Mouse (Mus musculus): ENCODE results near the gene Kif1bp.
"Not testable (repeated sequence)": the region's sequence is repeated elsewhere in the genome, so short reads cannot be mapped to it uniquely, and the experiment has no call there.

The Kif1bp gene

GRCm38 (mm10) chr10:62512855-62513254, 65.4 kb downstream of the Kif1bp start:
- in situ Hi-C loops (cut with MseI, MboI) = no loop called here

GRCm38 (mm10) chr10:62511528-62511927, 66.7 kb downstream of the Kif1bp start:
- in situ Hi-C loops (cut with MseI, MboI) = no loop called here

DNA sequence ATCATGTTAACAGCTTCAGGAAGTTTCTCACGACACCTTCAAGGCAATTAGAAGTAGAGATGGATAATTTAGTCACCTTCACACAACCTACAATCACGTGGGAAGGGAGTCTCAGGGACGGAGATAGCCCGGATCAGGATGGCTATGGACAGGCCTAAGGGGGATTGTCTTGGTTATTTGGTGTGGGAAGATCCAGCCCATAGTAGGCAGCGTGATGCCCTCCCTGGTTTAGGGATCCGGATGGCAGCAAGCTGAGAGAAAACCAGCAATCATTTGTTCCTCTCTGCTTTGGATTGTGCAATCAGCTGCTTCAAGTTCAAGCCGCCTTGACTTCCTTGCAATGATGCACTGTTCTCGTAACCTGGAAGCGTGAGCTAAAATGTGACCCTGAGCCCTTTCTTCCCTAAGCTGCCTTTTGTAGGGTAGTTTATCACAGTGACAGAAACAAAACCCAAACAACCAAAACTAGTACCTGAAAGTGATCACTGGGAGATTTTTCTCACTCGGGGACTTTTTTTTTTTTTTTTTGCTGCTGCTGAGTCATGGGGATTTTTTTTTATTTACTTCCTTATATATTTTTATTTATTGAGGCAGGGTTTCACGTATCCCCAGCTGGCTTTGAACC, 69.1 kb downstream of the Kif1bp start:
- in situ Hi-C loops (cut with MseI, MboI) = loop anchor here in 1 of 2 experiments (5.0 kb wide), 1 partner anchor 33 kb away; no protein-coding TSS in a partner anchor

DNA sequence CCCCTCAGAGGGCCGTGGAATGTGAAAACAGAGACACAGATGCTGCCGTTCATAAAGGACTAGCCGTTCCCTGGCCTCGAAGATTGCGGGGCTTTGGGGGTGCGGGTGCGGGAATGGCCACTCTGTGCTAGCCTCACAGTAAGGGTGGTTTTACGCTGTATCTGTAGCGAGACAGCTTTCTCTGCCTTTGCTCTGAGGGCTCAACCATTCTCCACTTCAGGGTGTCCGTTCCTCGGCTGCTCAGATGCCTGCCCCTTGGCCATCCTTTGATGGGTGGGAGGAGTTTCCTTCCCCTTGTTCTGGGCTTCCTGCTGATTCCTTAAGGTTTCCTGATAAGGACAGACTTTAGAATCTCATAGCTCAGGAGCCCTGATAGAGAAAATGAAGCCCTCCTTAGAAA, 69.8 kb downstream of the Kif1bp start:
- in situ Hi-C loops (cut with MseI, MboI) = loop anchor here in 1 of 2 experiments (5.0 kb wide), 1 partner anchor 34 kb away; no protein-coding TSS in a partner anchor

DNA sequence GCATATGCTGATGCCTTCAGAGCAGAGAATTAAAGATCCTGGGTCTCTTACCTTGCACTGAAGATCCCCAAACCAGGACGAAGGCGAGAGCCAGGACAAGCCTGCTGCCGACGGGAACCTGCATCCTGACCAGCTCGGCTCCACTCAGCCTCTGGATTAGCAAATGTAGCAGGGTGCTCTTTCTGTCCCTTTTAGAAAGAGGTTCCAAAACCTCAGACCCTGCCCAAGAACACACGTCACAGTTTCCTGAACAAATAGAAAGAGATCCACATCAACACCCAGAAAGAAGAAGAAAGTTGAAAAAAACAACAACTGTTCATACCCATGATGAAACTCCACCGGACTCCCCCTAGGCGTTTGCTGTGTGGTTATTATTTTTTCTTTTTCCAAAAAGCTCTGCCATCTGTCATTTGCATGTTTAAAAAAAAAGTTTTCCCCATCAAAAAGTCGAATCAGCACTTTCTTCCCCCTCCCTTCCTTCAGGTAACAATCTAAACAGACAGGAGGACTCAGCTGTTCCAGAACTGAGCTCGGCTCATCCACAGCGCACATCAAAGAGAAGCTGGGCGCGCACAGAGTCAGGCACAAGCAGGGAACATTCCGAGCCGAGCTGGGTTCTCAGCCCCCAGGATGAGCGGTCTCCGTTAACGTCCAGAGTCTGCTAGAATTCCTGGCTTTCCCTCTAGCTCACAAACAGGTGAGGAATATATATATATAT, 70.5 kb downstream of the Kif1bp start:
- in situ Hi-C loops (cut with MseI, MboI) = loop anchor here in 1 of 2 experiments (5.0 kb wide), 1 partner anchor 35 kb away; no protein-coding TSS in a partner anchor

DNA sequence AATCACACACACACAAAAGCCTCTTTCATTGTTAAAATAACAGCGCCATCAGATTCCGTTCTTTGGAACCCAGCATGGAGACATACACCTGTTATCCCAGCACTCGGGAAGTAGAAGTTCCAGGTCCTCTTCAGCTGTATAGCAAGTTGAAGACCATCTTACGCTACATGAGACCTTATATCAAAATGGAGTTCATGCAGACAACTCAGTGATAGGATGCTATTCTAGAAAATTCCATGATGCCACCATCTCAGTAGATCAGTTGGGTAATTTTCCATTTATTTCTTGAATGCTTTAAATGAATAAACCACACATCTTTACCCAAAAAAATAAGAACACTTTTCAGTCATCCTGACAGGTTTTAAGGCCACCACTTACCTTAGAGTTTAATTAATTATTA, 71.2 kb downstream of the Kif1bp start:
- in situ Hi-C loops (cut with MseI, MboI) = loop anchor here in 1 of 2 experiments (5.0 kb wide), 1 partner anchor 35 kb away; no protein-coding TSS in a partner anchor

- in situ Hi-C loops (cut with MseI, MboI) = loop anchor here in 1 of 2 experiments (5.0 kb wide), 1 partner anchor 36 kb away; no protein-coding TSS in a partner anchor
Observed at GRCm38 (mm10) chr10:62506019-62506556, 72.2 kb downstream of the Kif1bp start.

DNA sequence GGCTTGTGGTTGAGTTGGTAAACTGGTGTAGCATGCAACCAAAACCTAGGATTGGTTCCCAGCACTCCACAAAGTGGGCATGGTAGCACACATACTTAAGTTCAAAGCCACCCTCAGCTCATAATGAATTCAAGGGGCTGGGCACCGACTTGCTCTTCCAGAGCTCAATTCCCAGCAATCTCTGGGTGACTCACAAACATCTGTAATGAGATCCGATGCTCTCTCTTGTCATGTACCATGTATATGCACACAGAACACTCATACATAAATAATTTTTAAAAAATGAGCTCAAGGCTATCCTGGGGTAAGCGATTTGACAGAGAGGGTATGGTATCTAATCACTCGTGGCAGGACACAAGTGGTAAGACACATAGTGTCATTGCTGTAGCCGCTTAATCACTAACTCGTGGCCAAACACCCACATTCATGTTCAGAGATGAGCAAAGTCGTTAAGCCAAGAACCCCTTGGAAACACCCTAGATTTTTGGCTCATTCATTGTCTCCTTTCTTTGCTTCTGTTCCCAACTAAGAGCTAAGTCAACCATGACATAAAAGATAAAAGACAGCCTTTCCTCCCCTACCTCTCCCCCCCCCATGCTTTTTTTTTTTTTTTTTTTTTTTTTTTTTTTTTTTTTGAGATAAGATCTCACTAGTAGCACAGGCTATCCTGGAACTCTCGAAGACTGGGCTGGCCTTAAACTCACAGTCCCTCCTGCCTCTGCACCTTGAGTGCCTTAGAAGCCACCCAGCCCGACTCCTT, 72.9 kb downstream of the Kif1bp start:
- in situ Hi-C loops (cut with MseI, MboI) = loop anchor here in 1 of 2 experiments (5.0 kb wide), 1 partner anchor 37 kb away; no protein-coding TSS in a partner anchor

- in situ Hi-C loops (cut with MseI, MboI) = loop anchor here in 1 of 2 experiments (5.0 kb wide), 1 partner anchor 48 kb away; no protein-coding TSS in a partner anchor
Observed at GRCm38 (mm10) chr10:62503836-62504628, 74.2 kb downstream of the Kif1bp start.

- in situ Hi-C loops (cut with MseI, MboI) = loop anchor here in 1 of 2 experiments (5.0 kb wide), 1 partner anchor 49 kb away; no protein-coding TSS in a partner anchor
Observed at GRCm38 (mm10) chr10:62503353-62503752, 74.9 kb downstream of the Kif1bp start.

GRCm38 (mm10) chr10:62501951-62502350, 76.3 kb downstream of the Kif1bp start:
- in situ Hi-C loops (cut with MseI, MboI) = loop anchor here in 1 of 2 experiments (5.0 kb wide), 1 partner anchor 50 kb away; no protein-coding TSS in a partner anchor

DNA sequence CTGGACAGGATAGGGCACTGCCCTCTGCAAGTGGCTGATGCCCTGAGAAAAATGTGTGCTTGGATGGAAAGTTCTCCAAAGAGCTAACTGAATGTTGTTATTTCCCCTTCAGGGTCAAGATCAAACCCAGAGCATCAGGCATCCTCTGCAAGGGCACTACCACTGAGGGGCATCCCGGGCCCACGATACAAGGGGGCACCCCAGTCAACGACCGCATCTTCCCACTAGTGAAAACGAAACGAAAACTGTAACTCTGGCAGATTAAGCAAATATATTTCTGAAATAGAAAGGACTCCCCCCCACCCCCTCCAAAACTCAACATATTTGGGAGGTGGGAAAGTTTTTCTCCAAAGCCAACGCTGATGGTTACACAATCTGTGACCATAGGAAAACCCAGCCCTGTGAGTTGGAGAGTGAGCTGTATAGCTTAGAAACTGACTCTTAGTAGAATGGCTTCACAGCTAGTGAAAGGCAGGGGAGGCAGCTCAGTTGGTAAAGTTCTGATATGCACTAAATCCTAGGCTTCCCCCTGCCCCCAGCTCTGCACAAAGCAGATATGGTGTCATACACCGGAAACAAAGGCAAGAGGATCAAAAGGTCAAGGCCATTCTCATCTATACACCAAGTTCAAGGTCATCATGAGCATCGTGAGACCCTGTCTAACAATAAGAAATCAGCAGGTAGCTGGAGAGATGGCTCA, 77.2 kb downstream of the Kif1bp start:
- in situ Hi-C loops (cut with MseI, MboI) = loop anchor here in 1 of 2 experiments (5.0 kb wide), 1 partner anchor 51 kb away; no protein-coding TSS in a partner anchor

DNA sequence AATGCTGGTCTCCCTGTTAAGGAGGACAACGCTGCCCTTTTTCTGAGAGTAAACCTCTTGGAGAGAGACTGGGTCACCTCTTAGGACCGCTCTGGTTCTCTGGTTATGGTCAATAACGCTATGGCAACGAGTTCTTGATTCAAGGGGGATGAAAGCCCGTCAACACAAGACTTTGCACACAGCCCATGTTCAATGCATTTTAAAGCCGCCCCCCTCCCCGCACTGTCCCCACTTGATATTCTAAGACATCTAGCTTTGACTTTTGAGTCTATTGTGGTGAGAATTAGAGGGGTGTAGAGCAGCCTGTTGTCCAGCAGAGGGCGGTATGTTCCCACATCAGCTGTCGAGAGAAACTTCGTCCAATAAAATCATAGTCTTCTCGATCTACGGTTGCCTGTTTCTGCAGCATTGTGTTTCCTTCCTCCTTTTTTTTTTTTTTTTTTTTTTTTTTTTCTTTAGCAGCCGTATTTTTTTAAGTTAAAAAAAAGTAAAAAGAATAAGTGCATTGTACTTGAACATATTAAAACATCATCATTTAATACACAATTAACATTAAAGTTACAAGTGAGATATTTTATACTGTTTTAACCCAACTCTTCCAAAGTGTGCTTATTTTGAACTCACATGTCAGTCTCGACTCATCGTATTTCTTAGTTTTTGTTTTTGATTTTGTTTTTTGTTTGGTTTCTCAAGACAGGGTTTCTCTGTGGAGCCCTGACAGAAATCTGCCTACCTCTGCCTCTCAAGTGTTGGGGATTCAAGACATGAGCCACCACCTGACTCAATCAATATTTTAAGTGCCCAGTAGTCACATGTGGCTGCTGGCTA, 78.0 kb downstream of the Kif1bp start:
- in situ Hi-C loops (cut with MseI, MboI) = loop anchor here in 1 of 2 experiments (5.0 kb wide), 1 partner anchor 52 kb away; no protein-coding TSS in a partner anchor

DNA sequence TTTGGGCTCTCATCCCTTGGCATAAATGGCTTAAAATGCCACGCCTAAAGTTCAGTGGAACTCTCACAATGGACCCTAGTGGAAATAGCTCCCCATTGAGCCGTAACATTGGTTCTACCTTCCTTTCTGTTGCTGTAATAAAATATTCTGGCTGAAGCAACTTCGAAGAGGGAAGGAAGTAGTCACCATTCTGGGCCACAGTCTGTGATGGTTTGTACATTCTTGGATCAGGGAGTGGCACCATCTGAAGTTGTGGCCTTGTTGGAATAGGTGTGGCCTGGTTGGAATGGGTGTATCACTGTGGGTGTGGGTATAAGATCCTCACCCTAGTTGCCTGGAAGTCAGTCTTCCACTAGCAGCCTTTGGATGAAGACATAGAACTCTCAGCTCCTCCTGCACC, 86.6 kb downstream of the Kif1bp start:
- in situ Hi-C loops (cut with MseI, MboI) = not testable (repeated sequence)

Measured in mouse trophoblast stem cell (cell line).